Mouse (Mus musculus): Measurements from ENCODE around the gene Cdadc1.

- TF ChIP-seq TAL1 (IDR thresholded peaks at IDR 0.05; ENCODE audit: low read length): no peak
- TF ChIP-seq GATA1 (IDR thresholded peaks at IDR 0.05; ENCODE audit: low read length): no peak
These were observed 7.1 kb downstream of the Cdadc1 start for GRCm38 (mm10) chr14:59590614-59591013.
